Mouse (Mus musculus) splenic B cell, adult 2 months (primary cell): ENCODE data around the gene Taf7l.

ENCODE experiments used
- DNase-seq: peaks from one replicate; pipeline ENCODE4 v3.0.0-alpha.2; 2011; ENCODE audit warnings: low read depth, low spot score
- H3K27me3 ChIP-seq: 2 replicates; pipeline ENCODE4 v1.6.1; 2012; ENCODE audit warnings: mild to moderate bottlenecking, low read length, moderate library complexity, mixed read lengths; ENCODE audit not compliant: control insufficient read depth, poor library complexity, insufficient read depth, severe bottlenecking
- H3K36me3 ChIP-seq: 2 replicates; pipeline ENCODE4 v1.6.1; 2012; ENCODE audit warnings: mild to moderate bottlenecking, low read length, moderate library complexity, mixed read lengths; ENCODE audit not compliant: control insufficient read depth, poor library complexity, insufficient read depth, severe bottlenecking

Gene Taf7l

GRCm38 (mm10) chrX:134476290-134476689, at the start of gene Taf7l:
Gene Taf7l, minus strand, starts transcription at chrX:134476490.
- Histone ChIP-seq H3K27me3 (no peaks in the 10 kb centered on the region), H3K36me3 (no peaks in the 10 kb centered on the region)
- no peak for DNase-seq

GRCm38 (mm10) chrX:134525260-134525659, 49.0 kb upstream of the Taf7l start:
- H3K27me3 ChIP-seq = no peaks in the 10 kb centered on the region
- no peaks in the 10 kb centered on the region for H3K36me3 ChIP-seq
- no peak for DNase-seq

GRCm38 (mm10) chrX:134523772-134524171, 47.5 kb upstream of the Taf7l start:
- DNase-seq = no peak
- H3K36me3 ChIP-seq = no peaks in the 10 kb centered on the region
- no peaks in the 10 kb centered on the region for H3K27me3 ChIP-seq

- no peaks in the 10 kb centered on the region for H3K27me3 ChIP-seq
- peak; percentile 31 for DNase-seq
These were observed 33.2 kb upstream of the Taf7l start for GRCm38 (mm10) chrX:134509473-134509872.

GRCm38 (mm10) chrX:134507977-134508376, 31.7 kb upstream of the Taf7l start:
- Histone ChIP-seq H3K36me3 (no peaks in the 10 kb centered on the region), H3K27me3 (no peaks in the 10 kb centered on the region)
- DNase-seq = no peak

More at GRCm38 (mm10) chrX:134509473-134509872, 33.2 kb upstream of the Taf7l start:
- H3K36me3 ChIP-seq = no peaks in the 10 kb centered on the region

- H3K36me3 ChIP-seq = no peaks in the 10 kb centered on the region
- H3K27me3 ChIP-seq = no peaks in the 10 kb centered on the region
- DNase-seq = no peak
These were observed 24.4 kb upstream of the Taf7l start for GRCm38 (mm10) chrX:134500651-134501050.

- Histone ChIP-seq H3K36me3 (no peaks in the 10 kb centered on the region), H3K27me3 (no peaks in the 10 kb centered on the region)
- DNase-seq = no peak
These were observed 5.4 kb upstream of the Taf7l start for GRCm38 (mm10) chrX:134481720-134482119.

GRCm38 (mm10) chrX:134474988-134475710, 1.1 kb downstream of the Taf7l start:
- H3K27me3 ChIP-seq = no peaks in the 10 kb centered on the region
- no peaks in the 10 kb centered on the region for H3K36me3 ChIP-seq
- no peak for DNase-seq

- H3K36me3 ChIP-seq = no peaks in the 10 kb centered on the region
- no peak for DNase-seq
- H3K27me3 ChIP-seq = no peaks in the 10 kb centered on the region
These were observed 49.0 kb downstream of the Taf7l start for GRCm38 (mm10) chrX:134427307-134427706.

- DNase-seq = no peak
- H3K27me3 ChIP-seq = no peaks in the 10 kb centered on the region
- no peaks in the 10 kb centered on the region for H3K36me3 ChIP-seq
These were observed 49.5 kb downstream of the Taf7l start for GRCm38 (mm10) chrX:134426819-134427218.

- DNase-seq = no peak
- Histone ChIP-seq H3K36me3 (no peaks in the 10 kb centered on the region), H3K27me3 (no peaks in the 10 kb centered on the region)
These were observed 50.5 kb downstream of the Taf7l start for GRCm38 (mm10) chrX:134425798-134426197.

- H3K36me3 ChIP-seq = no peaks in the 10 kb centered on the region
- peak; percentile 1 for DNase-seq
- H3K27me3 ChIP-seq = no peaks in the 10 kb centered on the region
These were observed 52.0 kb downstream of the Taf7l start for GRCm38 (mm10) chrX:134424263-134424662.

- no peak for DNase-seq
- Histone ChIP-seq H3K27me3 (no peaks in the 10 kb centered on the region), H3K36me3 (no peaks in the 10 kb centered on the region)
These were observed 56.2 kb downstream of the Taf7l start for GRCm38 (mm10) chrX:134420097-134420496.

GRCm38 (mm10) chrX:134412096-134412495, 64.2 kb downstream of the Taf7l start:
- DNase-seq = no peak
- no peaks in the 10 kb centered on the region for H3K27me3 ChIP-seq
- no peaks in the 10 kb centered on the region for H3K36me3 ChIP-seq
